Mouse (Mus musculus): ENCODE data around the gene Hyou1.

GRCm38 (mm10) chr9:44347166-44347565, 32.1 kb upstream of the Hyou1 start:
- TF ChIP-seq MAFK (IDR thresholded peaks at IDR 0.05; ENCODE audit: insufficient read depth, low read depth, low read length) (no peak), ZNF384 (IDR thresholded peaks at IDR 0.05; ENCODE audit: low read depth, low read length) (no peak)
